Mouse (Mus musculus) inflammation-experienced regulatory T-cells, adult 16 weeks (primary cell): ENCODE results near the gene Sucnr1. TPM values are rescaled to one million over a fixed set of nuclear protein-coding genes. Genes with fewer than 3 reads are reported as not detected.

Experiments
- polyA plus RNA-seq: library from polyadenylated mRNA; unstranded; fragments of 100-300 nt; shearing (Covaris generic); gene quantifications from one replicate; pipeline ENCODE4 v1.2.1, GENCODE M21; 2017

Gene Sucnr1
- not detected for polyA plus RNA-seq

GRCm38 (mm10) chr3:60081648-60082047, at the start of gene Sucnr1:
Gene Sucnr1 (plus strand): TSS chr3:60081869.

Other genes starting within 250 kb of the Sucnr1 start
- gene Gm8298, start 220.8 kb upstream of the Sucnr1 start, polyA plus RNA-seq = not detected
- not detected for gene C130079G13Rik, start 156.7 kb upstream of the Sucnr1 start, polyA plus RNA-seq
- not detected for gene Aadacl2, start 75.1 kb upstream of the Sucnr1 start, polyA plus RNA-seq
- not detected for gene Aadac, start 56.2 kb upstream of the Sucnr1 start, polyA plus RNA-seq